Mouse (Mus musculus): Measurements from ENCODE around the gene Dlg4.

DNA sequence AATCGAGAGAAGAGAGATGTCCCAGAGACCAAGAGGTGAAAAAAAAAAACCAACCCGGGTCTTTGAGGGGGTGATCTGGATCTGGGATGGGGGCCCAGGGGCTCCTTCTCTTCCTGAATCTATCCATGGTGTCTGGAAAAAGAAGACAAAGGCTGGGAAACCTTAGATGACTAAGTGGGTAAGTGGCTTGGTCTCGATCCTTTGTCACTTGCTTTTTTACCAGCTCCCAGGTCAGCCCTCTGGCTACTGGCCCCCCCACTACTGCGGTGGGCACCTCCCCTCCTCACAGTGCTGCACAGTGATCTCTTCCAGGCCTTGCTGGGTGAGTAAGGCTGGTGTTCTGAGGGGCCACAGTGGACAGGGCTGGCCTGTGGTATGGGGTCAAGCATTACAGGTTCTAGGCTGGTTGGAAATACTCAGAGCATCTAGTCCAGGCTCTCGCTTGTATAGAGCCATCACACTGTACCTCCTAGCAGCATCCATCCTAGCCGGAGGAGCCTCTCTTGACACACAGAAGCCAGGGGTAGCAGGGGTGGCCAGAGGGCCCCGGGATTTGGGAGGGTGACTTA is 541 bp downstream of the Dlg4 start:
- TF ChIP-seq CTCF (IDR thresholded peaks at IDR 0.05; ENCODE audit: control insufficient read depth, insufficient read depth, low read length) (no peak), POLR2A (IDR thresholded peaks at IDR 0.05; ENCODE audit: borderline replicate concordance, control insufficient read depth, low read depth, low read length) (no peak)
